Mouse (Mus musculus) heart, embryonic 12.5 days (tissue): Measurements from ENCODE around the gene Tmem127. TPM values are rescaled to one million over a fixed set of nuclear protein-coding genes. Genes with fewer than 3 reads are reported as not detected.
"Not testable (repeated sequence)": the region's sequence is repeated elsewhere in the genome, so short reads cannot be mapped to it uniquely, and the experiment has no call there.

ENCODE experiments used
- ATAC-seq: fragments of 200-750 bp; cut with Nextera tagmentation; 2 replicates; pipeline ENCODE4 v1.8.0; 2017; ENCODE audit warnings: moderate TSS enrichment, moderate library complexity; ENCODE audit not compliant: insufficient number of reproducible peaks, low FRiP score
- H3K27ac ChIP-seq: fragments of 300-500 bp; sonication (generic); 2 replicates; pipeline ENCODE4 v1.5.1; 2016; ENCODE audit warnings: mild to moderate bottlenecking, moderate library complexity; ENCODE audit not compliant: poor library complexity, severe bottlenecking
- H3K27me3 ChIP-seq: fragments of 300-500 bp; sonication (generic); replicated peaks from 2 replicates; pipeline ENCODE4 v1.6.1; 2016; ENCODE audit warnings: mild to moderate bottlenecking, moderate library complexity
- H3K36me3 ChIP-seq: fragments of 300-500 bp; sonication (generic); 2 replicates; pipeline ENCODE4 v1.6.1; 2016; ENCODE audit warnings: mild to moderate bottlenecking, moderate library complexity
- H3K4me1 ChIP-seq: fragments of 300-500 bp; sonication (generic); replicated peaks from 2 replicates; pipeline ENCODE4 v1.6.1; 2016; ENCODE audit warnings: mild to moderate bottlenecking
- H3K4me2 ChIP-seq: fragments of 300-500 bp; sonication (generic); 2 replicates; pipeline ENCODE4 v1.6.1; 2016; ENCODE audit warnings: mild to moderate bottlenecking, moderate library complexity
- H3K4me3 ChIP-seq: fragments of 300-500 bp; sonication (generic); 2 replicates; pipeline ENCODE4 v1.5.1; 2016; ENCODE audit warnings: mild to moderate bottlenecking
- H3K9ac ChIP-seq: fragments of 300-500 bp; sonication (generic); 2 replicates; pipeline ENCODE4 v1.6.1; 2016; ENCODE audit warnings: mild to moderate bottlenecking, moderate library complexity
- H3K9me3 ChIP-seq: fragments of 300-500 bp; sonication (generic); replicated peaks from 2 replicates; pipeline ENCODE4 v1.6.1; 2016; ENCODE audit warnings: mild to moderate bottlenecking, moderate library complexity
- WGBS: fragments of 180-500 bp; shearing (Covaris S2); methylation state at CpG from one replicate; pipeline ENCODE4 v1.1.7; 2016; 5-methylcytosine and 5-hydroxymethylcytosine counted together
- polyA plus RNA-seq: library from polyadenylated mRNA; unstranded; fragments of >200 nt; fragmentation: Nextera tagmentation; extraction: Ambion mirVana; gene quantifications from 2 replicates; pipeline ENCODE4 v1.2.1, GENCODE M21; 2016

Tmem127 gene
- polyA plus RNA-seq, 1 experiment from 2014 or later = 24.7 TPM

GRCm38 (mm10) chr2:127269491-127270299 is 22.0 kb downstream of the Tmem127 start, which contains the start of gene Stard7:
Gene Stard7 (plus strand): TSS chr2:127270218.
- ATAC-seq = peak; percentile 99
- H3K9me3 ChIP-seq = no peaks in the 10 kb centered on the region
- peak within 1 kb of the TSS; percentile 92 for H3K9ac ChIP-seq
- H3K4me2 ChIP-seq = peak within 1 kb of the TSS; percentile 88
- H3K27ac ChIP-seq = peak within 1 kb of the TSS; percentile 97
- no peaks in the 10 kb centered on the region for H3K36me3 ChIP-seq
- no peaks in the 10 kb centered on the region for H3K27me3 ChIP-seq
- peak within 1 kb of the TSS; percentile 79 for H3K4me3 ChIP-seq
- under 1% methylated on average over 49 of the region's 49 CpGs for WGBS
- H3K4me1 ChIP-seq = peaks cover 14% of the 10 kb centered on the region

GRCm38 (mm10) chr2:127270300-127271041 is 22.8 kb downstream of the Tmem127 start:
- H3K36me3 ChIP-seq = no peaks in the 10 kb centered on the region
- H3K27ac ChIP-seq = peak overlapping the region; percentile 97
- no peaks in the 10 kb centered on the region for H3K27me3 ChIP-seq
- H3K4me2 ChIP-seq = peak overlapping the region; percentile 88
- H3K4me1 ChIP-seq = peaks cover 19% of the 10 kb centered on the region
- peak overlapping the region; percentile 79 for H3K4me3 ChIP-seq
- H3K9me3 ChIP-seq = no peaks in the 10 kb centered on the region
- peak; percentile 95 for ATAC-seq
- under 1% methylated on average over 75 of the region's 75 CpGs for WGBS
- H3K9ac ChIP-seq = peak overlapping the region; percentile 92

GRCm38 (mm10) chr2:127271042-127271515 is 23.4 kb downstream of the Tmem127 start:
- Histone ChIP-seq H3K36me3 (no peaks in the 10 kb centered on the region), H3K27me3 (no peaks in the 10 kb centered on the region), H3K9ac (peak overlapping the region; percentile 92), H3K4me1 (peaks cover 24% of the 10 kb centered on the region), H3K9me3 (no peaks in the 10 kb centered on the region), H3K4me3 (peak overlapping the region; percentile 79), H3K4me2 (peak overlapping the region; percentile 88), H3K27ac (peak overlapping the region; percentile 97)
- WGBS = 13% methylated on average over 8 of the region's 8 CpGs
- ATAC-seq = no peak

- WGBS = 88% methylated on average over 4 of the region's 4 CpGs
These were observed 24.3 kb downstream of the Tmem127 start for GRCm38 (mm10) chr2:127272049-127272448.

GRCm38 (mm10) chr2:127272806-127273205 is 25.1 kb downstream of the Tmem127 start:
- no peak overlapping the region for H3K9ac ChIP-seq

More at GRCm38 (mm10) chr2:127272049-127272448, 24.3 kb downstream of the Tmem127 start:
- not testable (repeated sequence) for H3K27me3 ChIP-seq, H3K4me3 ChIP-seq, H3K9me3 ChIP-seq, H3K36me3 ChIP-seq, H3K9ac ChIP-seq, H3K27ac ChIP-seq, ATAC-seq
- H3K4me2 ChIP-seq = peak overlapping the region; percentile 62; the same call in 1 of the 2 replicates
- H3K4me1 ChIP-seq = peaks cover 26% of the 10 kb centered on the region

GRCm38 (mm10) chr2:127274590-127274989 is 26.9 kb downstream of the Tmem127 start:
- no peak overlapping the region for H3K4me3 ChIP-seq
- WGBS = 79% methylated on average over 2 of the region's 2 CpGs
- no peak overlapping the region; the same call in 1 of the 2 replicates for H3K27ac ChIP-seq
- H3K4me2 ChIP-seq = peak overlapping the region; percentile 6; the same call in 1 of the 2 replicates
- H3K27me3 ChIP-seq = no peaks in the 10 kb centered on the region
- ATAC-seq = no peak
- H3K9me3 ChIP-seq = no peaks in the 10 kb centered on the region
- peaks cover 31% of the 10 kb centered on the region for H3K4me1 ChIP-seq
- H3K9ac ChIP-seq = 0 out of 2 replicates have a peak overlapping the region, but pooled peaks have one; percentile 14
- H3K36me3 ChIP-seq = peaks cover 2% of the 10 kb centered on the region; the same call in 1 of the 2 replicates

More at GRCm38 (mm10) chr2:127272806-127273205, 25.1 kb downstream of the Tmem127 start:
- Histone ChIP-seq H3K9me3 (no peaks in the 10 kb centered on the region), H3K27ac (no peak overlapping the region), H3K27me3 (no peaks in the 10 kb centered on the region), H3K36me3 (no peaks in the 10 kb centered on the region), H3K4me3 (no peak overlapping the region), H3K4me2 (no peak overlapping the region), H3K4me1 (peaks cover 26% of the 10 kb centered on the region)
- WGBS = 99% methylated on average over 3 of the region's 3 CpGs
- no peak for ATAC-seq

- no peak overlapping the region for H3K27ac ChIP-seq
These were observed 28.0 kb downstream of the Tmem127 start for GRCm38 (mm10) chr2:127275551-127276320.

GRCm38 (mm10) chr2:127278162-127278561 is 30.5 kb downstream of the Tmem127 start:
- H3K4me3 ChIP-seq = no peak overlapping the region
- no peak overlapping the region for H3K27ac ChIP-seq
- peaks cover 26% of the 10 kb centered on the region for H3K4me1 ChIP-seq
- H3K9ac ChIP-seq = no peak overlapping the region
- no peak overlapping the region for H3K4me2 ChIP-seq
- ATAC-seq = no peak
- no peaks in the 10 kb centered on the region for H3K27me3 ChIP-seq
- peaks cover 3% of the 10 kb centered on the region; the same call in 1 of the 2 replicates for H3K36me3 ChIP-seq
- H3K9me3 ChIP-seq = no peaks in the 10 kb centered on the region

More at GRCm38 (mm10) chr2:127275551-127276320, 28.0 kb downstream of the Tmem127 start:
- H3K36me3 ChIP-seq = peaks cover 3% of the 10 kb centered on the region; the same call in 1 of the 2 replicates
- H3K4me3 ChIP-seq = no peak overlapping the region
- no peaks in the 10 kb centered on the region for H3K27me3 ChIP-seq
- no peak for ATAC-seq
- no peak overlapping the region for H3K9ac ChIP-seq
- 69% methylated on average over 5 of the region's 5 CpGs for whole genome bisulfite sequencing
- no peaks in the 10 kb centered on the region for H3K9me3 ChIP-seq
- peaks cover 31% of the 10 kb centered on the region for H3K4me1 ChIP-seq
- H3K4me2 ChIP-seq = no peak overlapping the region

GRCm38 (mm10) chr2:127292250-127292649 is 44.5 kb downstream of the Tmem127 start:
- no peak overlapping the region for H3K9ac ChIP-seq
- WGBS = 65% methylated on average over 4 of the region's 4 CpGs
- H3K9me3 ChIP-seq = no peaks in the 10 kb centered on the region
- no peak overlapping the region for H3K4me2 ChIP-seq
- no peak overlapping the region for H3K27ac ChIP-seq
- no peak overlapping the region for H3K4me3 ChIP-seq
- ATAC-seq = no peak
- peaks cover 65% of the 10 kb centered on the region for H3K36me3 ChIP-seq
- no peaks in the 10 kb centered on the region for H3K27me3 ChIP-seq
- no peaks in the 10 kb centered on the region for H3K4me1 ChIP-seq

- H3K9ac ChIP-seq = no peak overlapping the region
- no peak overlapping the region for H3K4me3 ChIP-seq
- H3K36me3 ChIP-seq = peaks cover 79% of the 10 kb centered on the region
- no peak overlapping the region for H3K27ac ChIP-seq
- 89% methylated on average over 7 of the region's 7 CpGs for WGBS
- H3K9me3 ChIP-seq = no peaks in the 10 kb centered on the region
- no peaks in the 10 kb centered on the region for H3K4me1 ChIP-seq
- no peak overlapping the region for H3K4me2 ChIP-seq
- no peaks in the 10 kb centered on the region for H3K27me3 ChIP-seq
- ATAC-seq = no peak
These were observed 49.5 kb downstream of the Tmem127 start for GRCm38 (mm10) chr2:127297001-127297805.
